Mouse (Mus musculus) spleen, postnatal 14 days (tissue): ENCODE data around the gene Abcb9.

ENCODE experiments used
- DNase-seq, 2 experiments: peaks; one replicate each; pipeline ENCODE4 v3.0.0; 2021 to 2022; ENCODE audit warnings: low spot score in 2 of 2

Gene Abcb9

DNA sequence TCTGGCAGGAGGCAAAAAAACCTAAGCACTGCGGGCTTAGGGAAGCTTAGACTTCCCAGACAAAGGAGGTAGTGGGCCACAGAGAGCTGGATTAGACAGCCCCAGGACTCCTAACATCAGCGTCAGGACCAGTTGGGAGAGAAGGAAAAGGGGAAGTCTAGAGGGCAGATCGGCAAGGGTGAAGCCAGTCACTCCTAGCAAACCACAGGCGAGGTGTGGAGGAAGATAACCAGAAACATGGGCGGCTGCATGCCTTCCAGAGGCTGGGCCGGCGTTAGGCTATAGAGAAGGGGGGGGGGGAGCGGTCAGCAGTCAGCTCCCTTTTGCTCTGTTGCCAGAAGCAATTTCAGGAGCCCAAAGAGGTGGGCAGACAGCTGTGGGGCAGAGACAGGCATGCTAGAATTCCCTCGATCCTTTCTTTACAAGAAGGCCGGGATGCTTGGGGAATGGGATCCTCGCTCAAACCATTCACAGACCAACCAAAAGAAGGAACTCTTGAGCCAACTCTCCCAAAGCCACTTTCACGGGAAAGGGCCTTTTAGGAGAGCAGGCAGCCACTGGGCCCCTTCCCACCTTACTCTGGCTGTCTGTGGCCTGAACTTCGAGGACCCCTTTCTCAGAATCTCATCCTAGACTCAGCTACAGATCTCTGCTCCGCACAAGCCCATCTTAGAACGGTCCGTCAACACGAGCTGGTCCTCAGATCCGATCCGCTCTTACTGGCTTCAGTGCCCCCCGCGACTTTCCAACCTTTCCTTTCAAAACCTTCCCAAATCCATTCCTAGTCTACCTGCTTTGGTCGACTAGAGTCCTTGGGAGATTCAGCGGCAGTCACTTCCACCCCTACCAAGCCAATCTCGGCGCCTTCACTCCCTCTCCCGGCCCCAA lies 64.3 kb downstream of the Abcb9 start:
- DNase-seq, result no peak

DNA sequence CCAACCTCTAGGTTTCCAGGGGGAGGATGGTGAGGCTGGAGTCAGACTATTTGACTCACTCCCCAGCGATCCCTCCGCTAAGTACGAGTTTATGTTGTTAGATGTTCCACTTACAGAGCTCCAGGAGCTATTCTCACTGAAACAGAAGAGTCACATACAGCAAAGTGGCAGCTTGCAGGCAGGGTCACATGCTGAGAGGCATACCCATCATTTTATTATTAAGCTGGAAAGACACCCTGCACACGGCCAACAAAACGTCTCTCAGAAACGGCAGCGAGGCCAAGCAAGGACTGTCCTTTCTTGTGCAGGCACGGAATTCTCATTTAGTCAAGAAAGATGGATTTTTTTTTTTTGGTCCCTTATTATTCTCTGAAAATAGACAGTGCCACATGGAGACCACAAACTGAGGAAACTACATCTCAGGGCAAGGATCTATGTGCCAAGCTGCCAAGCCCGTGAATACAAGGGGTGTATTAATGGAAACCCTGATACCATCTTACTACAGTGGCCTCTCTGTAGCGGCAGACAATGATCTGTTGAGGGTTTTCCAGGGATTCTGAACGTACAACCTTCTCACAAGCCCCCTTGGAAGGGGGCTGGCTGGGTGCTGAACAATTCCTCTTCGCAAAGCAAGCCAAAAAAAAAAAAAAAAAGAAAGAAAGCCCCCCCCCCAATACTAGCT lies 65.1 kb downstream of the Abcb9 start:
- DNase-seq, result no peak

DNA sequence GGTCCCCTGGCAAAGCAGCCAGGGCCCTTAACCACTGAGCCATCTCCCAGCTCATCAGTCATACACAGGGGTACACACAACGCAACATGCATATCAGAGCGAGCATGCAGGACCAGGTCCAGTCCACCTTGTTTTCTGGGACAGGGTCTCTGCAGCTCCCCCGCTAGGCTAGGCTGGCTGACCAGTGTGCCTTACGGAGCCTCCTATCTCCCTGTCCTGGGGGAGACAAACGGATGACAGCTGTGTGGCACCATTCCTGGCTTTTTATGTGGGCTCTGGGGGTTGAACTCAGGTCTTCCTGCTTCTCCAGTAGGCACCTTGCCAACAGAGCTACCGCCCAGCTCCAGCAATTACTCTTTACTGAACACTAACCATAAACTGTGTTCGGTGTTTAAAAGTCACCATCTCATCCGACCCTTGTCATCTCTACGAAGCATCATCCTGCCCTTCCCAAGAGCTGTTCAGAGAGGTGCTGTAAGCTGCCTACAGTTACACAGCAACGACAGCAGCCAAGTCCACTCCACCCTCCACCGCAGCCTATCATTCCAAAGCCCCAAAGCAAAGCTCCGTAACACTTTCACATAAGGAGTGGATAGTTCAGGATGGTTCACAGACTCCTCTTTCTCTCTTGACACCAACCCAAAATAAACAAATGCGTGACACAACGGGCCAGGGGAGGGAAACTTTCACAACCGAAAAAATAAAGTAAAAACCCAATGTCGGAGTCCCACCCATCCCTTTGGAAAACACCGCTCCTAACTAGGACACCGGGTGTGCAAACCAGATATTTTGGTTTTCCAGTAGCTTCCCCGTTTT lies 66.2 kb downstream of the Abcb9 start:
- no peak for DNase-seq

DNA sequence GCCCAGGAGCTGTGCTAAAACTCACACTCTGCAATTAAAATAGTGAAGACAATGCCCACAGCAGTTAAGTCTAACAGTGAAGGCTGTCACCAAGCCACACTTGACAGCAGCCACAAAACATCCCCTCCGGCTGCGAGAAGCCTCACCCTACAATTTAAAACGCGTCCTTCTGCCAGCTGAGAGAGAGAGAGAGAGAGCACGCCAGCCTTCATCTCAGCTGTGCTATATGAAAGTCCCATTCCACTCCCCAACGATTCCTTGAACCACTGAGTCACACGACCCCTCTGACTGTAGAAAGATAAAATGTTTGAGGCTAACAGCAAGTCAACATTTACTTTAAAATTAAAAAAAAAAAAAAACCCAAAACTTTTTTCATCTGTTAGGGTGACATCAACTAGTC lies 66.9 kb downstream of the Abcb9 start:
- no peak for DNase-seq

DNA sequence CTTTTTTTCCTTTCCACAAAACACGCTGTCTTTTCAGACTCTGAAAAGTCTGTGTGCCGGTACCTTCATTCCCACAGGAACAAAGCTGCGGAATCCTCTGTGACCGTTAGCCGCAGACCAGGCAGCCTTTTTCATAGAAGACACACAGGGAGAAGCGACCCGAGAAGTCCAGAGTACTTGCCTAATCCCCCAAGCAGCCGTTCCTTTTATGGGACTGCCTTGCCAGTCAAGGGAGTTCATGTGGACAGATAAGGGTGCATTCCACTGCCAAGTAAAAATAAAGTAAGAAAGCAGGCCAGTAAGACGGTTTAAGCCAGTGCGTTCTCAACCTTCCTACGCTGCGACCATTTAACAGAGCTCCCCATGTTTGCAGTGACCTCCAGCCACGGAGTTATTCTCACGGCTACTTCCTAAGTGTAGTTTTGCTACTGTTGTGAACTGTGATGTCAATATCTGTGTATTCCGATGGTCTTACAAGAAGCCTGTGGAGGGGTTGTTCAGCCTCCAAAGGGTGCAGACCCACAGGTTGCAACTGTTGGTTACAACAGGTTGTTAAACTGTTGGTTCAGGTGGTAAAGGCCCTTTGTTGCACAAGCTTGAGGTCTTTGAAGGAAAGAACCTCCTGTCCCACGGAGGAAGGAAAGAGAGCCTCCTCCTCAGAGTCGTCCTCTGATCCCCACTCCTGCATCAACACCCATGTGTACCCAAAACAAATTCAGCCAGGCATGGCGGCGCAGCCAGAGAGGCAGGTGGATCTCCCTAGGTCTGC lies 67.7 kb downstream of the Abcb9 start:
- no peak for DNase-seq

DNA sequence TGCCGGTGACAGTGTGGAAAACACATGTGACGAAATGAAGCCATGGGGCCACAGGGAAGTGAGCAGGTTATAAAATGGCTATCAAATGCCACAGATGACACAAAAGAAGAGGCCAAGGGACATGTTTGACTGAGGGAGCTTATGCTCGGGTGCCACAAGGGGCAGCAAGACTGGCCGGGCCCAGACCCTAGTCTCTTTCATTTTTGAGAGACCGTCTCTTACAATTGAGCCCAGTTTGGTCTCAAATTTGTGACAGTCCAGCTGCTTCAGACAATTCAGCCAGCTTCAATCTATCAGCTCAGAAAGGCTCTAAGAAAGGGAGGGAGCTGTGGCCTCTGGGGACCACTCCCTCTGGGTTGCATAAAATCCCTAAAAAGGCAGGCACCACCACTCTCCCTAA lies 69.0 kb downstream of the Abcb9 start:
- DNase-seq, result no peak

DNA sequence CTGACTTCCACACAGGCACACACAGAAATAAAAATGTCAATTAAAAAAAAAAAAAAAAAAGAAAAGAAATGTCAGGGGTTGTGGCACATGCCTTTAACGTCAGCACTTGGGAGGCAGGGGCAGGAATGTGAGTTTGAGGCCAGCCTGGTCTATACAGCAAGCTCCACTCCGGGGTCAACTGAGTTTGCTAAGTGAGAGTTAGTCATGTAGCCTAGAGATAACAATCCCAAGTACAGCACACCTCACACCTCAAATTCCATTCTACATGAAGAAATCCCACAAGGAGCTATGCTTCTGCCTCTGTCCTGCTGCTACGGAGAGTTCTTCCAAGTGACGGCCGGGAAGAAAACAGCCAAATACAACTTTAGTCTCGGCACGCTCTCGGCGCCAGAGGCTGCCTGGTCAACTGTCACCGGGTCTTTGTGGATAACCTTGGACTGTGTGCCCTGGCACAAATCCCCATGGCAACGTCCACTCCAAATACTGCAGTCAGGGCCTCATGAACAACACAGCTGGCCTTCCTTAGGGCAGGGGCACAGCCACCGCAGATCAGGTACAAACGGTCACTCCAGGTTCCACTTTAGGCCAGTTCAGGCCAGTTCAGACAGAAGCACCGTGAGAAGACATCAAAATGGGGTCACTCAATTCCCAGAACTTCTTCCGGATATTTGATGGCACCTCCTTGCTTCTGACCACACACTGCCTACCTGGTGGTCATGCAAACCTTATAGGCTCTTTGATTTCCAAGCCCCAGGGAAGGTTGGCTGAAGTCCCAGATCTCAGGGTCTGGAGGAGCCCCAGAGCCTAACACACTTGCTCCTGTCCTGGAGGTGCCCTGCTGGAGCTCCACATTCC lies 69.8 kb downstream of the Abcb9 start:
- no peak for DNase-seq

DNA sequence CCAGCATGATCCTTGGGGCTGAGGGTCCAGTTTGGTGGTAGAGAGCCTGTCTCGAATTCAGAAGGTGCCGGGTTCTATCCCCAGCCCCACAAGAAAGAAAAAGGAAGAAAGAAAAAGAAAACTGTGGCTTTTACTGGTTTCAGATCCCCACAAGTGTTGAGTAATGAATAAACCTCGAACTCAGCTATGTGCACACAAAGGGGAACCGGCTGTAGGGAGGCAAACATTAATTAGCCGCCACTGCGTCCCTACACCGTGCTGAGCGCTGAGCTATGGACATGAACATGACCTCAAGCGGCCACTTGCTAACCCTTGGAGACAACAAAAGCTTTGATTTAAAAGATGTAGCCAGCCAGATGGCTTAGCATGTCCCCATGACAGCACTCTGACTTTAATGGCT lies 70.5 kb downstream of the Abcb9 start:
- DNase-seq, result no peak

DNA sequence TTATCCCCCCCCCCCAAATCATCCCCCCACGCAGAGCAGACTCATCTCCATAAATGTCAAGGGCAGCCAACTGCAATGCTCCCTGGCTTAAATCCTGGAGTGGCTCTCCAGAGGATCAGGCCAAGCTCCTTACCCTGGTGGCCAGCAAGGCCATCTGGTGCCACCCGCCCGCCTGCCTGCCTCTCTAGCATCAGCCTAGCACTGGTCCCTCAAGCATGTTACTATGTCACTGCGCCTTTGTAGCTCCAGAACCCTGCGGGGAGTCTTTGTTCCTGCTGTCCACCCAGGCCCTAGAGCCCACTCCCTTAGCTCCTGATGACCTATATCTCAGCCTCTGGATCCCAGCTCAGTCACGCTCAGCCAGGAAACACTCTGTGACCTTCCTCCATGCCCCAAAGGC lies 70.9 kb downstream of the Abcb9 start:
- no peak for DNase-seq

DNA sequence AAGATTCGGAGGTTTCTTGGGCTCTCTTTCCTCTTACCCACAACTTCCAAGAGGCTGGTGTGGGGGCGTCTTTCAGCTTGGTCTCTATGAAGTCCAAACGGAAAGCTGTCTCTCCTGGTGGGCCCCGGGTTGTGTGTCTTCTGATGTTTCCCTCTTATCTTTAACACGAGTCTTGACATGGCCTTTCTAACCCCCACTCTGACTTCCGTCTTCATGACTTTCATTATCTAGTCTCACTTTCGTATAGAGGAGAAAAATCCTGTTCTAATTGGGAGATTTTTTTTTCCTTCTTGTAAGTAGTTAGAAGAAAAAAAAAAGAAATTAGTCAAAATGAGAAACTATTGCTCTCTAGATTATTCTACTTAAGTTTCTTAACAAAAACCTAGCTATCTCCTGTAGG lies 73.2 kb downstream of the Abcb9 start:
- DNase-seq, result no peak

DNA sequence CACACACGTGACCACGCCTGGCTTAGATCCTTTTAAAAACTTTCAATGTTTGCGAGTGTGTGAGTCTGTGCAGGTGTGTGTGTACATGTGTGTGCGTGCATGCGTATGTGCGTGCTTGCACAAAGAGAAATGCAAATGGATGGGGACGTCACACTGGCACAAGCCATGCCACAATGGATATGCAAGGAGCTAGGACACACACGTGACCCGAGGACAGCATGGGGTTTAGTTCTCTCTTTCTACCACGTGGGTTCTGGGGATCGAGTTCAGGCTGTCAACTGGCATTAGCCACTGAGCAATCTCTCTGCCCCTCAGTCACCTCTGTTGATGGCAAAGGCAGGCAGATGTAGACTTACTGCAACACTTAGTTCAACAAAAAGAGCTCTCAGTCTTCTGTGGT lies 73.9 kb downstream of the Abcb9 start:
- no peak for DNase-seq

DNA sequence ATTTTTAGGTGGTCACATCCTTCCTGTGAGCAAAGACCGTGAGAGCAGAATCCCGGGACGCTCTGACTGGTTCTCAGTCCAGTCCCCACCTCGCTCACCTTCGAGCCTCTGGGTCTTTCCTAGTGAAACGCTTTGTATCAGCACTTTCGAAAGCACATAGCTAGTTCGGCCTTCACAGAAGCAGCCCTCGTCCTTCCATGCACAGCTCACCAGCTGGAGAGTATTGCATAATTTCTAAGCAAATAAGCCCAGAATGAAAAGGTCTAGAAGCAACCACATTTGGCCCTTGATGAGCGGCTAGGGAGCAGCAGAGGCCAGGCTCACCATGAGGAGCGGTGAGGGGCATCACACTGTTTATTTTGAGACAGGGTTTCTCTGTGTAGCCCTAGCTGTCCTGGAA lies 74.5 kb downstream of the Abcb9 start:
- DNase-seq, result no peak

DNA sequence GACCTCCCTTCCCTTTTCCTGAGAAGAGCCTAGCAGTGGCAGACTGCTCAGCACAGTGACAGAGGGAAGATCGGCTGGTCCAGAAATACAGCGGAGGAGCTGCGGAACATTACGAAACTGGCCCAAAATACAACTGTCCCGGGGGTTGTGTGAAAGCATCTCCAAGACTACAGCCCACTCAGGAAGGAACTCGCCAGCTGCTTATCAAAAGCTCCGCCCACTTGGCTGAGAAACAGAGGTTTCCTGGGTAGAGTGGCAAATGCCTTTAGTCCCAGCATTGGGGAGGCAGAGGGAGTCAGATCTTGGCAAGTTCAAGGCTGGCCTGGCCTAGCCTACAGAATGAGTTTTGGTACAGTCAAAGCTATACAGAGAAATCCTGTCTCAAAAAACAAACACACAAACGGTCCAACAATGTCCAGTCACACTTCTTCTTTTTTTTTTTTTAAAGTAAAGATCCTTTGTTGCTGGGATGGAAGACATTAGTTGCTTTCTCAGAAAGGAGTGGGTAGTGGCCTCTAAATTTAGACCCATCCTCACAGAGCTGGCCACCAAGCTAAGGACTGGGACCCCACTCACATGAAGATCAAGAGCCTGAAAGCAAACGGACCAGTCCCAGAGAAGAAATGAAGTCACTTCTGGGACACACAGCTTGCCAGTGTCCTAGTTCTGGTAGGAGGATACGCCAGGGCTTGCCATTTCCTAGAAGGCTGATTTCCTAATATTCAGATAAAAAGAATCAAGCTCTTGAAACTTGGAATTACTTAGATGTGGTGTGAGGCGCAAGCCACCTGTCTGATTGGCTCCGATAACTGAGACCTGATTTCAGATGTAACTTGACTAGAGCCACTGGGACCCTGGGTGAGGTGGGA lies 76.0 kb downstream of the Abcb9 start:
- peak in 1 of 2 experiments; percentile 46 for DNase-seq

DNA sequence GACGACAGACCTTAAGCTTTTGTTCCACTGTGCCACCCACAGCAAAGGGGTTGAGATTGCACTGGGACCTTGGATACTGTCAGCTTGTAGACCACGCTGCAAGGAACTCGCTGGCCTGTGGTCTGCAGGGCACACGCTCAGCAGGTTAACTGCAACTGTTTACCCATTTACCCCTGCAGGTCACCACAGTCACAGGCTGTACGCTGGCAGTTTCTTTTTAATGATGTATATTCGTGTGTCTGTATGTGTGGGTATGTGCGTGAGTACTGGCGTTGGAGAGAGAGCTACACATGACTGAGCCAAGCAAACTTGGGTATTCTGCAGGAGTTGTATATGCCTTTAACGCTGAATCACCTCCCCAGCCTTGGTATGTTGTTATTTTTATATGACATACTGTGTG lies 76.9 kb downstream of the Abcb9 start:
- DNase-seq, result no peak

DNA sequence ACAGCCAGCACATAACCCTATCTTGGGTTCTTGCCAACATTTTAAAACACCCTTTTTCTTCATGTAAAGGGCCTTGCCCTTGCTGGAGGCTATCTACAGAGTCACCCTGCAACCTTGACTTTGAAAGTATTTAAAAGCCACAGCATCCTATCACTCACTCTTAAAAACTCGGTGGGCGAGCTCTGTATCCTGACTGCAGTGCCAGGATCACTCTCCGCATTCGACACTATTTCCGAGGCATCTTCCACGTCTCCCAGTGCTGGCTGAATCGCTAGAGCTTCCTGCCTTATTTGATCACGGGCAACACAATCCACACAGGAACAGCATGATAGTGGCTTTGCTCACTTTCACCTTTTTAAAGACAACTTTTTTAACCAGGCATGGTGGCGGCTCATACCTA lies 77.7 kb downstream of the Abcb9 start:
- DNase-seq, result no peak

DNA sequence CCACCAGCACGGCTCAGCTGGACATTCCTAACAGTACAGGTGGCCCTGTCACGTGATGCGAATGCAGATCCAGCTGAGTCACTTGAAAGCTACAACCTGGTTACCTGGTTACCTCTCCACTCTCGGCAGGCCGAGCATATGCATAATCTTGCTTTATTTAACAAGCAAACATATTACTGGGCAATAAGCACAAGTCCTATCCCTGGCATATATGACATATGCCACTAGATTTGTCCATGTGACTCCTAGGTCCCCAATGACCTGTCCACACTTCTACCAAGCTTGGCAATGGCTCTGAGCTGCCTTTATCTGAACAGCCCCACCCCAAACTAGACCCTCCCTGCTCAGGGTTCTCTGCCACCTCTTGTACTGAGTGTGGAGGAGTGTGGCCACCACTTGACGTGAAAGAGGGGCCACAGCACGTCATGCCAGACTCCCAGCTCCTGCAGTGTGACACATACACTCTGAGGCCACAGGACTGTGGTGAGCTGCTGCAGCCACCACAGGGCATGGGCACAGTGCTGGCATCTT lies 79.2 kb downstream of the Abcb9 start:
- DNase-seq, result no peak

DNA sequence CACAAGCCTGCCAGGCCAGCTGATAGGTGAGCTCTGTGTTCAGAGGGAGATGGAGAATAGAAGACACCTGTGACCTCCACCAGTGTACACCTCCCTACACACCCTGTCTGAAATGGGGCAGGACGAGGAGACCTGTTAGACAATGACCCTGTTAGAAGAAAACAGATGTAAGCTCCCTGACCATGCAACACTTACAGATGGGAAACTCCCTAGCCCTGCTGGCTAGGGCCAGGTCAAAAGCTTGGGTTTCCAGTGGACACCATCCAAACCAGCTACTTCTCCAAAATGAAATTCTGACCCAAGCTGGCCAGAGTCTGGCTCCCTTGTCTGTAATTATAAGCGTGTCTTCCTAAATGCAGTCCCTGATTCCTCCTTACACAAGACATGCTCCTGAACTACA lies 79.9 kb downstream of the Abcb9 start:
- no peak for DNase-seq

DNA sequence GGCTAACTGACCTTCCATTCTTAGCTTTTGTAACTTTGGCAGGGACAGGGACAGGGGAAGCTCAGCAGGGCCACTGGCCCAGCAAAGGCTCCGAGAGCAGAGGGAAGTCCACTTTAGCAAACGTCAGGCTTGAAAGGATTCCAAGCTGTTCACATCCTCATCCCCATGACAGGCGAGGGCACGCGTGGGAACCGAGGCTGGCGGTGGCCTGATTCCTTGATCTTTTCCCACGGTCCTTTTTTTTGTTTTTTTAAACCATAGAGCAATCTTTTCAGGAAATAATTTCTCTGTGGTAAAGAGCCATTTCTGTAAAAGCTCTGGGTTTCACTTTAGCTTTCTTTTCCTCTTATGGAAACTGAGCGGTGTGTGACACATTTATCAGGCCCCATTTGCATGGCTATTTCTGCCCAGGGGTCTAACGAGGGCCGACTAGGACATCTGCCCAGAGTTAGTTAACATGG lies 80.8 kb downstream of the Abcb9 start:
- no peak for DNase-seq

DNA sequence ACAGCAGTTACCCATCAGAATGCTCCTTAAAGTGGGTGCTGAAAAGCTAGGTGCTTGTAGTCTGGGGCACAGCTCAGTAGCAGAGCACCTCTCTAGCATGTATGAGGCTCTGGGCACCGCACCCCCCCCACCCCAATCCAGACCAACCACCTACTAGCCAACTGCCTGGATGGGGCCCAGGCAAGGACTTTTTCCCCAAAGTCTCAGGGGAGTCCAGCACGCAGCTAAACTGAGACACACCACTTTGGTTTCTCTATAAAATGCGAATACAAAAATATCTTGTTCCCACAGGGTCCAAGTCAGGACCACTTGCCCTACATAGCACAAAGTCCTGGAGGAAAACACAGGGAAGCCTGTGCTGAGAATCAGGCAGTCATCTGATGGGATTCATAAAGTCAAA lies 81.4 kb downstream of the Abcb9 start:
- no peak for DNase-seq
